Mouse (Mus musculus): ENCODE data around the gene Gm27179.
"Not testable (repeated sequence)": the region's sequence is repeated elsewhere in the genome, so short reads cannot be mapped to it uniquely, and the experiment has no call there.

- TF ChIP-seq CTCF (IDR thresholded peaks at IDR 0.05; ENCODE audit: low read depth, low read length); EP300 (IDR thresholded peaks at IDR 0.05; ENCODE audit: insufficient read depth, low read depth, low read length); POLR2A (IDR thresholded peaks at IDR 0.05; ENCODE audit: insufficient read depth, low read length): not testable (repeated sequence)
Measured at GRCm38 (mm10) chr14:69503174-69503573, 9.2 kb downstream of the Gm27179 start, which contains the start of gene Gm16867.

Data from ES-Bruce4 (cell line).